Mouse (Mus musculus) bone marrow macrophage, adult 2 months (primary cell): ENCODE results near the gene Plekhg6. TPM values are rescaled to one million over a fixed set of nuclear protein-coding genes. Genes with fewer than 3 reads are reported as not detected.

Experiments used
- H3K27ac ChIP-seq: 2 replicates; pipeline ENCODE4 v1.5.1; 2012; ENCODE audit warnings: low read depth, low read length; ENCODE audit not compliant: insufficient read depth
- H3K4me1 ChIP-seq: 2 replicates; pipeline ENCODE4 v1.6.1; 2012; ENCODE audit warnings: low read length; ENCODE audit not compliant: control insufficient read depth, insufficient read depth
- H3K4me3 ChIP-seq: 2 replicates; pipeline ENCODE4 v1.5.1; 2012; ENCODE audit warnings: mild to moderate bottlenecking, low read length, moderate library complexity; ENCODE audit not compliant: insufficient read depth
- CTCF ChIP-seq: IDR thresholded peaks from 2 replicates; pipeline ENCODE4 v1.5.1; 2012; ENCODE audit warnings: low read depth, mild to moderate bottlenecking, low read length, moderate library complexity
- POLR2A ChIP-seq: IDR thresholded peaks from 2 replicates; pipeline ENCODE4 v1.6.1; 2012; ENCODE audit warnings: mild to moderate bottlenecking, low read depth, low read length, borderline replicate concordance
- polyA plus RNA-seq: library from polyadenylated mRNA; stranded (reverse); fragments of >200 nt; gene quantifications from 2 replicates; pipeline ENCODE4 v1.2.4, GENCODE M21; 2012; ENCODE audit not compliant: missing spikeins, insufficient read depth, insufficient read length

Gene Plekhg6
- polyA plus RNA-seq, result not detected in 2 replicates

- peaks cover 22% of the 10 kb centered on the region for H3K4me1 ChIP-seq
- H3K4me3 ChIP-seq, result no peak within 1 kb of the TSS
- no peak within 1 kb of the TSS for H3K27ac ChIP-seq
Measured at GRCm38 (mm10) chr6:125380372-125381360, at the start of gene Plekhg6. Plekhg6 (minus strand) TSS chr6:125380793.

GRCm38 (mm10) chr6:125429741-125430140 is 49.1 kb upstream of the Plekhg6 start:
- Histone ChIP-seq H3K4me3 (no peak overlapping the region), H3K27ac (no peak overlapping the region), H3K4me1 (peaks cover 47% of the 10 kb centered on the region)
- TF ChIP-seq CTCF, result no peak

More at GRCm38 (mm10) chr6:125380372-125381360, at the start of gene Plekhg6:
- no peak for TF ChIP-seq CTCF
- no peak for TF ChIP-seq POLR2A

GRCm38 (mm10) chr6:125426383-125427360 is 46.1 kb upstream of the Plekhg6 start:
- peaks cover 49% of the 10 kb centered on the region for H3K4me1 ChIP-seq
- peak overlapping the region; percentile 93 for H3K27ac ChIP-seq
- peak overlapping the region; percentile 70 for H3K4me3 ChIP-seq
- TF ChIP-seq CTCF (peak; percentile 82), POLR2A (no peak)

- TF ChIP-seq POLR2A (no peak), CTCF (no peak)
- no peak overlapping the region for H3K4me3 ChIP-seq
- peaks cover 41% of the 10 kb centered on the region for H3K4me1 ChIP-seq
- peak overlapping the region; percentile 36 for H3K27ac ChIP-seq
Measured at GRCm38 (mm10) chr6:125425205-125426090, 44.9 kb upstream of the Plekhg6 start.

- Histone ChIP-seq H3K4me3 (no peak overlapping the region), H3K27ac (no peak overlapping the region), H3K4me1 (peaks cover 38% of the 10 kb centered on the region)
- TF ChIP-seq CTCF, result no peak
- TF ChIP-seq POLR2A, result no peak
Measured at GRCm38 (mm10) chr6:125424156-125424555, 43.6 kb upstream of the Plekhg6 start.

- no peak overlapping the region for H3K27ac ChIP-seq
- H3K4me3 ChIP-seq, result no peak overlapping the region
Measured at GRCm38 (mm10) chr6:125423507-125423906, 42.9 kb upstream of the Plekhg6 start.

GRCm38 (mm10) chr6:125423099-125423498 is 42.5 kb upstream of the Plekhg6 start:
- peak overlapping the region; percentile 36; the same call in 1 of the 2 replicates for H3K4me3 ChIP-seq
- no peak for TF ChIP-seq POLR2A
- no peak for TF ChIP-seq CTCF
- peak overlapping the region; percentile 3 for H3K27ac ChIP-seq
- H3K4me1 ChIP-seq, result peaks cover 38% of the 10 kb centered on the region

More at GRCm38 (mm10) chr6:125423507-125423906, 42.9 kb upstream of the Plekhg6 start:
- TF ChIP-seq POLR2A, result no peak
- TF ChIP-seq CTCF, result no peak
- H3K4me1 ChIP-seq, result peaks cover 38% of the 10 kb centered on the region

GRCm38 (mm10) chr6:125422051-125422822 is 41.6 kb upstream of the Plekhg6 start:
- H3K4me1 ChIP-seq, result peaks cover 32% of the 10 kb centered on the region
- TF ChIP-seq POLR2A (no peak), CTCF (no peak)
- H3K27ac ChIP-seq, result peak overlapping the region; percentile 3; the same call in 1 of the 2 replicates
- H3K4me3 ChIP-seq, result peak overlapping the region; percentile 36
